Mouse (Mus musculus): ENCODE results near the gene Cited4.

DNA sequence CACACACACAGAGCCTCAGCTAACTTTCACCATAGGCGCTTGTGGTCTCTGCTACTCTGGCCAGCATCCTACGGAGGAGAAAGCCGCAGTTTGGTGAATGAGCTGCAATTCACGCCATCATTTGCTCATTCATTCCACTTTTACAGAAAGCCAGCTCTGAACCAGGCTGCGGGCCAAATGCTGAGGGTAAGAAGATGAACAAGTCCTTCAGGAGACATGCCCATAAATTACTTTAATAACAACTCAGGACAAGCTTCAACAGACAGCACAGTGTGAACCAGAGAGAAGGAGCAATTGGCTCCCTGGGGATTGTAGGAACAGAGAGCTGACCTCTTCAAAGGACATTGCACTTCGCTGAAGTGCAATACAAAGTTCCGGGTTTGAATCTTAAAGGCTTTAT is 590 bp upstream of the Cited4 start:
- TF ChIP-seq CTCF (IDR thresholded peaks at IDR 0.05; ENCODE audit: borderline replicate concordance, extremely low read depth, insufficient read depth, insufficient read length): no peak
- no peak for TF ChIP-seq POLR2A (IDR thresholded peaks at IDR 0.05; ENCODE audit: borderline replicate concordance, extremely low read depth, insufficient read depth, insufficient read length, poor library complexity, severe bottlenecking)
